Mouse (Mus musculus): ENCODE measurements around the gene Ccdc51. TPM values are rescaled to one million over a fixed set of nuclear protein-coding genes. Genes with fewer than 3 reads are reported as not detected.

Ccdc51 gene
- 5.5 TPM for polyA plus RNA-seq (2017; shearing (Covaris generic))

DNA sequence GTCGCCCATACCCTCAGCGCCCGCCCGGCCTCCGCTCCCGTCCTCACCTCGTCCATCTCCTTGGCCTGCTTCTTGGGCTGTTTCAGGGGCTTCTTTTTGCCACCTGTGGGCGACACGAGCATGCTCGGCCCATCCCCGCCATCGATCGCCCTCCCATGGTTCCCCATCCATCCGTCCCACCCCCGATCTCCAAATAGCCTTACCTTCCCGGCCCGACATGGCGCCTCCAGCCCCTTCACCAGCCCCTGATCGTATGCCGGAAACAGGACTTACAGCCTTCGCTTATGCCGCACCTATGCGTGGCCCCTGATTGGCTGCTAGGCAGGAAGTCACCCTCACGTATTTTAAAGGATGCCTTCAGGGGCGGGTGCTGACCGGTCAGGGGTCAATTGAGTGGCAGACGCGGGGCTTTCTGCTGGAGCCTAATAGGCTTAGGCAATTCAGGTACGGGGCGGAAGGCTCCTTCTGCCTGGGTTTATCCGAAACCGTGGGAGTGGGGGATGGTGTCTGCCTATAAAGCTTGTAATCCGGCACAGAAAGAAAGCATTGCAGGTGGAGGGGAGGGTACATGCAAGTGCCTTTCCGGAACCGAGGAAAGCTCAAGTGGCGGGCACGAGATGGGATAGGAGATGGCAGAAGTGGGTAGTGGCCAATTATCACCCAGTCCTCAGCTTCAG is at the start of gene Ccdc51, which contains the start of gene Tma7:
Gene Ccdc51 (plus strand): TSS at position 370 of the 677 bp plus-strand sequence.
Gene Tma7 (minus strand): TSS at position 464 of the 677 bp plus-strand sequence.

DNA sequence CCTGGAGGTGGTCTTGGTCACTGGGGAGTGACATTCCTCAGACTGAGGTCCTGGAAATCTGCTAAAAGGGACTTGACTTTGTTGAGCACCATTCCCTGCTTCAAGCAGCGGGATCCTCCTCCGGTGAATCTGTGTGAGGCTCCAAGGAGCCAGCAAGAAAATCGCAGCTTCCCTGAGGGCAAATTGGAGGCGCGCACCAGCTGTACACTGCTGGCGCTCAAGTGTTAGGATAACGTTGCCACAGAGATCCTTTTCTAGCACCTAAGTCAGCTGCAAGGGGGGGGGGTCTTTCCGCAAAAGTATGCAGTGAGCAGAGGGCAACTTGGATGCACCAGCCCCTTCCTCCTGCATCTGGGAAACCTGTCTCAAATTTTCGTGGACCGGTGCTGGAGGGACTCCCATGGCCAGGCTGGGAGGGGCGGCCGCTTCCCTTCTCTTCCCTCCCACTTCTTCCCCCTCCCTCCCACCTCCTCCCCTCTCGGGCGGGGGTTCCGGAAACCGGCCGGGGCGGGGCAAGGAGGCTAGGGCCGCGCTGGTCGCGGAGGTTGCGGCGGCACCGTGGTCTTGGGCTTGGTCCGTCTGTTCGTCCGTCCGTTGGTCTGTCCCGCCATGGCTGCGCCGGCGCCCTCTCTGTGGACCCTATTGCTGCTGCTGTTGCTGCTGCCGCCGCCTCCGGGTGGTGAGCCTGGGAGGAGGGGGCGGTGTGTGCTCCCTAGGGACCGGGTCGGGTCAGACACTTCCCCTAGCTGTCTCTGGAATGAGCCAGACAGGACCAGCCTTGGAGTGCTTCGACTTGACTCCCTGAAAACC is 44.0 kb upstream of the Ccdc51 start, which contains the start of gene Shisa5:
Gene Shisa5 (plus strand): TSS at position 480 of the 810 bp plus-strand sequence.

DNA sequence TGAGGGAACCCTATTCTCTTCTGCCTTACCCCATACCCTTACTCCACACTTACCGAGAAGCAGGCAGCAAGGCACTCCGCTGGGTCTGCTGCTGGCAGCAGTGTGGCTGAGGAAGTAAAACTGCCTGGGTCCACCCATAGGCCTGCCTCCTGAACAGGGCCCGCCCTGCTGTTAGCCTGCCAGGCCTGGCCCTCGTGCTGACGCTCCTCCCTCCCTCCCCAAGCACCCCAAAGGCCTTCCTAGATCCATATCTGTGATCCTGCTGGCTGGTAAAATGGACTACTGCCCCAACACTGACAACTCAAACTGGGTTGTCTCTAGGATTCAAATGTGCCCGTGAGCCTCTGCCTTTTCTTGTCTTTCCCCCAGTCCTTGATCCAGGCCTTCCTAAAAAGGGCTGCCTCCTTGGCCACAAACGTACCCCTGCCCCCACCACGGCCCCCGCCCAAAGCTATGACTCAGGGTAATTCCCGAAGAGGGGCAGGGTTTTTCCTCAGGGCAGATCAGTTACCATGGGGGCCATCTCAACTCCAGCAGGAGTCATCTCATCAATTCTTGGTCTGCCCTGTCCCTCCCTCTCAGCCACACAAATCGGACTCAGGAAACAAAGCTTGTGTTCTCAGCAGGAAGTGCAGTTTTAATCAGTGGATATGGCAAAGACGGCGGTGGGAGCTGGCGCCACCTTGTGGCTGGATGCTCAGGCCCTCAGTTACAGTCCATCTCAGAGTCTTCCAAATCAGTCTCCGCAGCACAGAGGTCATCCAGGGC is 23.0 kb upstream of the Ccdc51 start, which contains the start of gene Trex1:
Gene Trex1 (minus strand): TSS at position 599 of the 768 bp plus-strand sequence.

DNA sequence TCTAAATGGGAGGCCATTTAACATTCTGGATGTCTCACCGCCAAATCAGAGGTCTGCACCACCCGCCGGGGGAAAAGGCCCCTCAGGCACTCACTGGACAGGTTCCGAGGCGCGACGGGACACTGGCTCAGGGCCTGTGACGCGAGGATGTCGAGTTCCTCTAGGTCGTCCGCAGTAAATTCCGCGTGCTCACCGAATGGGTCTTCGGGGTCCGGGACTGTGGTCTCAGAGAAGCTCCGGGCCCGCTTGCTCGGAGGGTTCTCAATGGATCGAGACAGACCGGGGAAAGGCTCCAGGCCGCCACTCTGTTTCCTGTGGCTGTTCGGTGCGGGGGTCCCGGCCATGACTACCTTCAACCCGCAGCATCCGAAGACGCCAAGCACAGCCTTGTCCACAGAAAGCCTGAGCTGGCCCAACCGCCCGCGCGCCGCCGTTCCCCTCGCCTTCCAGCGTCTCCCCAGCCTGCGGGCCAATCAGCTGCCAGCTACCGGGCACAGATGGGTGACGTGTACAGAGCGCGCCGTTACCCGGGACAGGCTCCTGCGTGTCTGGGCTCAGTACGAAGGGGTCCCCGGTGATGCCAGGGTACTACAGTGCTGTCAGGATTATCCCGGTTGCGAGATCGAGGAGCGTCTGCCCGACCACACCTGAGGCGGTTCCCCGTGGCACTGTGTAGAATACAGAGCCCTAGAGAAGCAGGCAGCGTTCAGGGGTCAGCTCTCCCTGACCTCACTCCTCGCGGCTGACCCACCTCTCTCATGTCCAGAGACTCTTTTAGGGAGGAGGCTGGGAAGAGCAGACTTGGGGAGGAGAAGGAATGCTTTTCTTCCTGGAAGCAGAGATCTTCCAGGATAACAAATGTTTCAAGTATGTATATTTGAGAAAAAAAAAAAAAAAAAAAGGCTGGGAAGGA is 8.4 kb upstream of the Ccdc51 start, which contains the start of gene Atrip:
Gene Atrip (minus strand): TSS at position 464 of the 913 bp plus-strand sequence.

DNA sequence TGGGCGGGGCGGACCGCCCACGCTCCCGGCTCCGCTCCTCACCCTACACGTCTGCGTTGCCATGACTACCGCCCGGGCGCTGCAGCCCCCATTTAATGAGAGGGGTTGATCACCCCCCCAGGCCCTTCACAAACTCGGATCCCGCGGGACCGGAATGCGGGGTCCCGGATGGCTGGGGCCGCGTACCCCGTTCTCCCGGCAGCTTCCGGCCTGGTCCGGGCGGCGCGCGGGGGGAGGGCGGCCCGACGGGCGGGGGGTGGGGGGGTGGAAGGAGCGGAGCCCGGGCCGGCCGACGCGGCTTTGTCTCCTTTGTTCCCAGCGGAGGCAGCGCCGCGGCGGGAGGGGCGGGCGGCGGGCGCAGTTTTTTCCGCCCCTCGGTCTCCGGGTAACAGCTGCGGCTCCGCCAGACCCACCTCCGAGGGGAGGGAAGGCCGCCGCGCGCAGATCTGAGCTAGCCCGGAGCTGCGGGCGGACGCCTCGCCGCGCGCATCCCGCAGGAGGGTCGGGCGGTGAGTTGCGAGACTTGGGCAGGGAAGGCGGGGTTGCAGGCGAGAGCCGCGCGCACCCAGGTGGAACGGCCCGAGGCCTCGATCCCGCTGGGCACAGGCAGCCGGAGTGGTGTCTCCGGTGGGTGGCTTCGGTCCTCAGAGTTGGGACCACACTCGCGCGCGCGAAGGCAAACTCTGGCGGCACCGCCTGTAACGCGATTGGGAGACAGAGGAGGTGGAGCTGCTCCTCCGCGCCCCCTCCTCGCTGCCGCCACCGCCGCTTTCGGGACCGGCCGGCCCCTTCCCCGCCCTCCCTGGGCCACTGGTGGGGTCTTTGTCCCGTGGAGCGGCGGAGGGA is 13.1 kb downstream of the Ccdc51 start, which contains the start of gene Plxnb1:
Gene Plxnb1 (plus strand): TSS at position 253 of the 846 bp plus-strand sequence.

Other genes with a start within 250 kb of the Ccdc51 start
- 10.1 TPM for gene Slc26a6, start 229.2 kb upstream of the Ccdc51 start, polyA plus RNA-seq (2017; shearing (Covaris generic))
- not detected for gene Tmem89, start 167.9 kb upstream of the Ccdc51 start, polyA plus RNA-seq (2017; shearing (Covaris generic))
- 241 TPM for gene Uqcrc1, start 145.9 kb upstream of the Ccdc51 start, polyA plus RNA-seq (2017; shearing (Covaris generic))
- 0.49 TPM for gene Col7a1, start 128.9 kb upstream of the Ccdc51 start, polyA plus RNA-seq (2017; shearing (Covaris generic))
- not detected for gene Ucn2, start 96.5 kb upstream of the Ccdc51 start, polyA plus RNA-seq (2017; shearing (Covaris generic))
- gene Pfkfb4, start 90.7 kb upstream of the Ccdc51 start, polyA plus RNA-seq (2017; shearing (Covaris generic)): 5.2 TPM
- 2,718 TPM for gene Shisa5, start 43.9 kb upstream of the Ccdc51 start, polyA plus RNA-seq (2017; shearing (Covaris generic))
- gene Trex1, start 22.8 kb upstream of the Ccdc51 start, polyA plus RNA-seq (2017; shearing (Covaris generic)): 103 TPM
- 13.4 TPM for gene Atrip, start 8.4 kb upstream of the Ccdc51 start, polyA plus RNA-seq (2017; shearing (Covaris generic))
- 490 TPM for gene Tma7, start 94 bp downstream of the Ccdc51 start, polyA plus RNA-seq (2017; shearing (Covaris generic))
- 1.9 TPM for gene Plxnb1, start 12.9 kb downstream of the Ccdc51 start, polyA plus RNA-seq (2017; shearing (Covaris generic))
- not detected for gene Fbxw21, start 79.5 kb downstream of the Ccdc51 start, polyA plus RNA-seq (2017; shearing (Covaris generic))
- gene Fbxw13, start 113.5 kb downstream of the Ccdc51 start, polyA plus RNA-seq (2017; shearing (Covaris generic)): not detected
- 0.28 TPM for gene Fbxw20, start 152.3 kb downstream of the Ccdc51 start, polyA plus RNA-seq (2017; shearing (Covaris generic))
- gene Fbxw14, start 205.2 kb downstream of the Ccdc51 start, polyA plus RNA-seq (2017; shearing (Covaris generic)): not detected

Measured in effector memory CD4-positive, alpha-beta T cell, adult 7 months (primary cell).